Mouse (Mus musculus): Measurements from ENCODE around the gene Ift52. TPM values are rescaled to one million over a fixed set of nuclear protein-coding genes. Genes with fewer than 3 reads are reported as not detected.
A peak's percentile ranks its signal among the peaks of the same experiment; 100 is the strongest.
"Not testable (repeated sequence)": the region's sequence is repeated elsewhere in the genome, so short reads cannot be mapped to it uniquely, and the experiment has no call there.

Gene Ift52
- polyA plus RNA-seq, 1 experiment, result 10.0 TPM

- no peak overlapping the region for H3K4me3 ChIP-seq (ENCODE audit: low read depth, low read length)
- WGBS, result 82% methylated on average over 4 of the region's 4 CpGs
- H3K27me3 ChIP-seq (ENCODE audit: control insufficient read depth, insufficient read depth, low read length), result peaks cover 6% of the 10 kb centered on the region
- no peak overlapping the region for H3K27ac ChIP-seq (ENCODE audit: insufficient read depth, low read depth, low read length)
- H3K4me1 ChIP-seq (ENCODE audit: control insufficient read depth, insufficient read depth, insufficient read length, low read length), result peaks cover 9% of the 10 kb centered on the region
- no peaks in the 10 kb centered on the region for H3K36me3 ChIP-seq (ENCODE audit: control insufficient read depth, insufficient read depth, low read length)
- no peak for TF ChIP-seq CTCF (IDR thresholded peaks at IDR 0.05; ENCODE audit: extremely low read depth, insufficient read length, insufficient replicate concordance, low read depth, low read length)
- TF ChIP-seq POLR2A (IDR thresholded peaks at IDR 0.05; ENCODE audit: low read depth, low read length), result no peak
These were observed 35.7 kb downstream of the Ift52 start for GRCm38 (mm10) chr2:163052826-163053225.

GRCm38 (mm10) chr2:163054335-163054840, 37.2 kb downstream of the Ift52 start, which contains the start of gene Mybl2:
Gene Mybl2, plus strand, starts transcription at chr2:163054687.
- peaks cover 6% of the 10 kb centered on the region for H3K27me3 ChIP-seq (ENCODE audit: control insufficient read depth, insufficient read depth, low read length)
- H3K4me3 ChIP-seq (ENCODE audit: low read depth, low read length), result peak within 1 kb of the TSS; percentile 67
- TF ChIP-seq POLR2A (IDR thresholded peaks at IDR 0.05; ENCODE audit: low read depth, low read length) (no peak; the same call in 1 of the 2 replicates), CTCF (IDR thresholded peaks at IDR 0.05; ENCODE audit: extremely low read depth, insufficient read length, insufficient replicate concordance, low read depth, low read length) (no peak)
- H3K4me1 ChIP-seq (ENCODE audit: control insufficient read depth, insufficient read depth, insufficient read length, low read length), result peaks cover 9% of the 10 kb centered on the region
- WGBS, result under 1% methylated on average over 48 of the region's 48 CpGs
- H3K27ac ChIP-seq (ENCODE audit: insufficient read depth, low read depth, low read length), result no peak within 1 kb of the TSS
- H3K36me3 ChIP-seq (ENCODE audit: control insufficient read depth, insufficient read depth, low read length), result no peaks in the 10 kb centered on the region

- Histone ChIP-seq H3K27me3 (ENCODE audit: control insufficient read depth, insufficient read depth, low read length) (peaks cover 6% of the 10 kb centered on the region), H3K36me3 (ENCODE audit: control insufficient read depth, insufficient read depth, low read length) (no peaks in the 10 kb centered on the region), H3K4me1 (ENCODE audit: control insufficient read depth, insufficient read depth, insufficient read length, low read length) (peaks cover 9% of the 10 kb centered on the region), H3K27ac (ENCODE audit: insufficient read depth, low read depth, low read length) (no peak overlapping the region), H3K4me3 (ENCODE audit: low read depth, low read length) (peak overlapping the region; percentile 67)
- WGBS, result under 1% methylated on average over 37 of the region's 38 CpGs
- TF ChIP-seq CTCF (IDR thresholded peaks at IDR 0.05; ENCODE audit: extremely low read depth, insufficient read length, insufficient replicate concordance, low read depth, low read length) (no peak), POLR2A (IDR thresholded peaks at IDR 0.05; ENCODE audit: low read depth, low read length) (no peak)
These were observed 37.8 kb downstream of the Ift52 start for GRCm38 (mm10) chr2:163054891-163055494.

- WGBS, result 22% methylated on average over 5 of the region's 5 CpGs
- peak overlapping the region; percentile 67 for H3K4me3 ChIP-seq (ENCODE audit: low read depth, low read length)
These were observed 38.6 kb downstream of the Ift52 start for GRCm38 (mm10) chr2:163055715-163056114.

GRCm38 (mm10) chr2:163056584-163056983, 39.4 kb downstream of the Ift52 start:
- TF ChIP-seq POLR2A (IDR thresholded peaks at IDR 0.05; ENCODE audit: low read depth, low read length) (no peak), CTCF (IDR thresholded peaks at IDR 0.05; ENCODE audit: extremely low read depth, insufficient read length, insufficient replicate concordance, low read depth, low read length) (no peak)
- 88% methylated on average over 9 of the region's 9 CpGs for WGBS
- no peak overlapping the region for H3K27ac ChIP-seq (ENCODE audit: insufficient read depth, low read depth, low read length)
- H3K4me3 ChIP-seq (ENCODE audit: low read depth, low read length), result no peak overlapping the region
- peaks cover 6% of the 10 kb centered on the region for H3K27me3 ChIP-seq (ENCODE audit: control insufficient read depth, insufficient read depth, low read length)
- H3K4me1 ChIP-seq (ENCODE audit: control insufficient read depth, insufficient read depth, insufficient read length, low read length), result peaks cover 9% of the 10 kb centered on the region
- H3K36me3 ChIP-seq (ENCODE audit: control insufficient read depth, insufficient read depth, low read length), result no peaks in the 10 kb centered on the region

More at GRCm38 (mm10) chr2:163055715-163056114, 38.6 kb downstream of the Ift52 start:
- peaks cover 9% of the 10 kb centered on the region for H3K4me1 ChIP-seq (ENCODE audit: control insufficient read depth, insufficient read depth, insufficient read length, low read length)
- peaks cover 6% of the 10 kb centered on the region for H3K27me3 ChIP-seq (ENCODE audit: control insufficient read depth, insufficient read depth, low read length)
- no peak for TF ChIP-seq POLR2A (IDR thresholded peaks at IDR 0.05; ENCODE audit: low read depth, low read length)
- no peak for TF ChIP-seq CTCF (IDR thresholded peaks at IDR 0.05; ENCODE audit: extremely low read depth, insufficient read length, insufficient replicate concordance, low read depth, low read length)
- H3K36me3 ChIP-seq (ENCODE audit: control insufficient read depth, insufficient read depth, low read length), result no peaks in the 10 kb centered on the region
- H3K27ac ChIP-seq (ENCODE audit: insufficient read depth, low read depth, low read length), result no peak overlapping the region

GRCm38 (mm10) chr2:163058981-163059380, 41.8 kb downstream of the Ift52 start:
- not testable (repeated sequence) for H3K4me3 ChIP-seq (ENCODE audit: low read depth, low read length); H3K27ac ChIP-seq (ENCODE audit: insufficient read depth, low read depth, low read length); H3K36me3 ChIP-seq (ENCODE audit: control insufficient read depth, insufficient read depth, low read length); H3K27me3 ChIP-seq (ENCODE audit: control insufficient read depth, insufficient read depth, low read length); H3K4me1 ChIP-seq (ENCODE audit: control insufficient read depth, insufficient read depth, insufficient read length, low read length)
- WGBS, result 86% methylated on average over 7 of the region's 7 CpGs

GRCm38 (mm10) chr2:163060630-163061029, 43.5 kb downstream of the Ift52 start:
- TF ChIP-seq POLR2A (IDR thresholded peaks at IDR 0.05; ENCODE audit: low read depth, low read length) (no peak), CTCF (IDR thresholded peaks at IDR 0.05; ENCODE audit: extremely low read depth, insufficient read length, insufficient replicate concordance, low read depth, low read length) (no peak)
- 84% methylated on average over 6 of the region's 6 CpGs for WGBS
- no peak overlapping the region for H3K4me3 ChIP-seq (ENCODE audit: low read depth, low read length)
- no peaks in the 10 kb centered on the region for H3K4me1 ChIP-seq (ENCODE audit: control insufficient read depth, insufficient read depth, insufficient read length, low read length)
- H3K27me3 ChIP-seq (ENCODE audit: control insufficient read depth, insufficient read depth, low read length), result no peaks in the 10 kb centered on the region
- no peaks in the 10 kb centered on the region for H3K36me3 ChIP-seq (ENCODE audit: control insufficient read depth, insufficient read depth, low read length)
- H3K27ac ChIP-seq (ENCODE audit: insufficient read depth, low read depth, low read length), result no peak overlapping the region
